Mouse (Mus musculus): ENCODE data around the gene Fbxo2.

GRCm38 (mm10) chr4:148184564-148184963, 24.1 kb downstream of the Fbxo2 start:
- TF ChIP-seq POLR2A (IDR thresholded peaks at IDR 0.05; ENCODE audit: extremely low read depth, insufficient read depth, low read length) (no peak), CTCF (IDR thresholded peaks at IDR 0.05; ENCODE audit: low read depth, low read length) (no peak)
